ENCODE assay signal across 9 mouse cellular contexts in the genomic region with DNA sequence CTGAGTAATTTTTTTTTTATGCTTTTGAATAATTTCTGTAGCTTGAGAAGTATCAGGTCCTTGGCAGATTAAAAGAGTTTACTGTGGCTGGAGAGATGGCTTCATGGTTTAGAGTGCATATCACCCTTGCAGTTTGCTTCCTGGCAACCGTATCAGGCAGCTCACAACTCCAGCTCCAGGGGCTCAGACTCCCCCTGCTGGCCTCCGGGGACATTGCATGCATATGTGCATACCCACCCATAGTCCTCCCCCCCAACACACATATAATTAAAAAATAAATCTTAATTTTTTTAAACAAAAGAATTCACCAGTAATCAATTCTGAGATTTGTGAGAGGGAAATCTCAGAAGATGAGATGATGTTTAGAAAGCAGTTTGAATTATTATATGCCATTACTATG. TPM values are rescaled to one million over a fixed set of nuclear protein-coding genes. Genes with fewer than 3 reads are reported as not detected.
DNase-seq lines count a peak whose midpoint lies in the region; ATAC-seq and TF ChIP-seq lines count a peak whose summit lies in the region.
"Had no signal": no experiment of that assay in that cellular context is flagged by ENCODE, and none has a peak within 500 bp of the region (broad histone marks: within the 10 kb centered on the region; RNA-seq: fewer than 3 reads in every experiment).

No protein-coding gene starts in this region.

- TF ChIP-seq CTCF in gastrocnemius, adult 2 months (IDR thresholded peaks at IDR 0.05), result peak; percentile 69
- peak; percentile 62 for TF ChIP-seq CTCF in lung, postnatal 0 days (IDR thresholded peaks at IDR 0.05)

- WGBS in lung, postnatal 0 days, result 40% methylated on average over 2 of the region's 2 CpGs
- 31% methylated on average over 2 of the region's 2 CpGs for WGBS in forebrain, embryonic 16.5 days

- H3K27ac ChIP-seq in gastrocnemius, adult 2 months, result no peak overlapping the region
- no peak overlapping the region for H3K27ac ChIP-seq in lung, postnatal 0 days (ENCODE audit: low read length)
- H3K27ac ChIP-seq in forebrain, embryonic 16.5 days (ENCODE audit: low read length), result no peak overlapping the region

- H3K4me2 ChIP-seq in lung, postnatal 0 days (replicated peaks; ENCODE audit: low read depth, low read length), result no peak overlapping the region
- no peak overlapping the region for H3K4me2 ChIP-seq in forebrain, embryonic 16.5 days (ENCODE audit: low read length)

- no peaks in the 10 kb centered on the region for H3K27me3 ChIP-seq in lung, postnatal 0 days (replicated peaks; ENCODE audit: insufficient read depth, low read length)
- H3K27me3 ChIP-seq in forebrain, embryonic 16.5 days (replicated peaks; ENCODE audit: control insufficient read depth, insufficient read depth, low read length), result no peaks in the 10 kb centered on the region

- peak; percentile 28 for DNase-seq in gastrocnemius, adult 2 months
- DNase-seq in gastrocnemius, postnatal 36 days, result no peak
- DNase-seq in spleen, adult 12 weeks (ENCODE audit: low spot score), result peak; percentile 9
- DNase-seq in spleen, postnatal 36 days (ENCODE audit: low spot score in 2 of 2), result no peak
- DNase-seq in embryo, embryonic 10 days (ENCODE audit: low spot score), result peak; percentile 28
- peak; percentile 6 for DNase-seq in lung, postnatal 0 days (ENCODE audit: low spot score)
- DNase-seq in right cerebral cortex, adult 18-20 months, result no peak

- H3K4me1 ChIP-seq in lung, postnatal 0 days (ENCODE audit: insufficient read depth, low read depth, low read length), result no peaks in the 10 kb centered on the region
- peaks cover 5% of the 10 kb centered on the region for H3K4me1 ChIP-seq in forebrain, embryonic 16.5 days (replicated peaks; ENCODE audit: control insufficient read depth, insufficient read depth, low read length)

- H3K9ac ChIP-seq in lung, postnatal 0 days (replicated peaks; ENCODE audit: low read depth), result no peak overlapping the region
- no peak overlapping the region for H3K9ac ChIP-seq in forebrain, embryonic 16.5 days (replicated peaks; ENCODE audit: low read depth, low read length)

- no peak overlapping the region for H3K4me3 ChIP-seq in gastrocnemius, adult 2 months
- H3K4me3 ChIP-seq in lung, postnatal 0 days (ENCODE audit: low read depth, low read length), result no peak overlapping the region
- H3K4me3 ChIP-seq in forebrain, embryonic 16.5 days (replicated peaks; ENCODE audit: low read length), result no peak overlapping the region

- TF ChIP-seq EP300 in lung, postnatal 0 days (IDR thresholded peaks at IDR 0.05), result no peak

- no peaks in the 10 kb centered on the region for H3K36me3 ChIP-seq in lung, postnatal 0 days (ENCODE audit: insufficient read depth, low read length)
- H3K36me3 ChIP-seq in forebrain, embryonic 16.5 days (ENCODE audit: control insufficient read depth, insufficient read depth), result no peaks in the 10 kb centered on the region

- intact Hi-C loops in gastrocnemius, adult 2 months (cut with DNase I), result loop anchor here (1.0 to 5.0 kb wide), 2 partner anchors 71 to 487 kb away; no protein-coding TSS in a partner anchor
- intact Hi-C loops in gastrocnemius, postnatal 36 days (cut with DNase I), result loop anchor here (1.0 to 10.0 kb wide), 3 partner anchors 71 to 504 kb away; no protein-coding TSS in a partner anchor

- no peaks in the 10 kb centered on the region for H3K9me3 ChIP-seq in lung, postnatal 0 days (ENCODE audit: low read length)
- 0 out of 2 replicates have a peak, but pooled peaks cover 5% of the 10 kb centered on the region for H3K9me3 ChIP-seq in forebrain, embryonic 16.5 days (ENCODE audit: control insufficient read depth, low read length)

- no peak for ATAC-seq in lung, postnatal 0 days
- ATAC-seq in forebrain, embryonic 16.5 days, result no peak

RNA-seq across cellular contexts. Expression of a gene that starts 8.1 kb away (rescaled TPM):
- total RNA-seq in gastrocnemius, adult 2 months (2021), result not detected
- total RNA-seq in gastrocnemius, postnatal 36 days (2021), result not detected
- polyA plus RNA-seq in lung, postnatal 0 days (2015; fragmentation: Nextera tagmentation; extraction: Ambion mirVana), result not detected in 2 replicates
- polyA plus RNA-seq in forebrain, embryonic 16.5 days (2015; fragmentation: Nextera tagmentation; extraction: Ambion mirVana), result 0.22 and 0.24 TPM in 2 replicates

RNA-seq across cellular contexts. Expression of a gene that starts 20.3 kb away (rescaled TPM):
- total RNA-seq in gastrocnemius, adult 2 months (2021), result not detected
- not detected for total RNA-seq in gastrocnemius, postnatal 36 days (2021)
- not detected in 2 replicates for polyA plus RNA-seq in lung, postnatal 0 days (2015; fragmentation: Nextera tagmentation; extraction: Ambion mirVana)
- not detected in 2 replicates for polyA plus RNA-seq in forebrain, embryonic 16.5 days (2015; fragmentation: Nextera tagmentation; extraction: Ambion mirVana)

RNA-seq across cellular contexts. Expression of a gene that starts 25.6 kb away (rescaled TPM):
- total RNA-seq in gastrocnemius, adult 2 months (2021), result not detected
- total RNA-seq in gastrocnemius, postnatal 36 days (2021), result not detected
- polyA plus RNA-seq in lung, postnatal 0 days (2015; fragmentation: Nextera tagmentation; extraction: Ambion mirVana), result not detected in 2 replicates
- 0.03 TPM in 1 of 2 replicates, not detected in the other for polyA plus RNA-seq in forebrain, embryonic 16.5 days (2015; fragmentation: Nextera tagmentation; extraction: Ambion mirVana)

RNA-seq across cellular contexts. Expression of a gene that starts 31.8 kb away (rescaled TPM):
- under 1 TPM; 0.45 to 0.77 TPM for total RNA-seq in gastrocnemius, adult 2 months (2021)
- under 1 TPM in 1 of 2 experiments, not detected in 1; 0.32 TPM for total RNA-seq in gastrocnemius, postnatal 36 days (2021)
- not detected in 2 replicates for polyA plus RNA-seq in lung, postnatal 0 days (2015; fragmentation: Nextera tagmentation; extraction: Ambion mirVana)
- 3.7 and 6.0 TPM in 2 replicates for polyA plus RNA-seq in forebrain, embryonic 16.5 days (2015; fragmentation: Nextera tagmentation; extraction: Ambion mirVana)

RNA-seq across cellular contexts. Expression of a gene that starts 36.6 kb away (rescaled TPM):
- not detected for total RNA-seq in gastrocnemius, adult 2 months (2021)
- not detected for total RNA-seq in gastrocnemius, postnatal 36 days (2021)
- not detected in 2 replicates for polyA plus RNA-seq in lung, postnatal 0 days (2015; fragmentation: Nextera tagmentation; extraction: Ambion mirVana)
- polyA plus RNA-seq in forebrain, embryonic 16.5 days (2015; fragmentation: Nextera tagmentation; extraction: Ambion mirVana), result not detected in 2 replicates
- total RNA-seq: layer of hippocampus, adult 18-20 months had no signal

Comparison
In these comparisons a context has a peak if more than half of its experiments do, and no peak if none do; other contexts are left out.
1. DNase-seq: peak in gastrocnemius, adult 2 months (single experiment), spleen, adult 12 weeks (single experiment), embryo, embryonic 10 days (single experiment) and lung, postnatal 0 days (single experiment); none in gastrocnemius, postnatal 36 days (0 of 2), spleen, postnatal 36 days (0 of 2) and right cerebral cortex, adult 18-20 months (single experiment).